Mouse (Mus musculus) lung, adult 2 months (tissue): ENCODE measurements around the gene Scarf1.

Source experiments
- CTCF ChIP-seq: fragments of 200-500 bp; IDR thresholded peaks from 2 replicates; pipeline ENCODE4 v1.5.1; 2011; ENCODE audit warnings: mild to moderate bottlenecking, low read length, control low read depth; ENCODE audit not compliant: insufficient read depth
- POLR2A ChIP-seq: fragments of 200-500 bp; IDR thresholded peaks from 2 replicates; pipeline ENCODE4 v1.6.1; 2011; ENCODE audit warnings: low read depth, mild to moderate bottlenecking, control low read depth, low read length, borderline replicate concordance; ENCODE audit errors: extremely low read depth

- no peak for TF ChIP-seq POLR2A
- TF ChIP-seq CTCF, result no peak
These were observed 55.6 kb downstream of the Scarf1 start for GRCm38 (mm10) chr11:75568962-75569361.
